Mouse (Mus musculus): ENCODE results near the gene Bri3bp.
"Not testable (repeated sequence)": the region's sequence is repeated elsewhere in the genome, so short reads cannot be mapped to it uniquely, and the experiment has no call there.

The Bri3bp gene

DNA sequence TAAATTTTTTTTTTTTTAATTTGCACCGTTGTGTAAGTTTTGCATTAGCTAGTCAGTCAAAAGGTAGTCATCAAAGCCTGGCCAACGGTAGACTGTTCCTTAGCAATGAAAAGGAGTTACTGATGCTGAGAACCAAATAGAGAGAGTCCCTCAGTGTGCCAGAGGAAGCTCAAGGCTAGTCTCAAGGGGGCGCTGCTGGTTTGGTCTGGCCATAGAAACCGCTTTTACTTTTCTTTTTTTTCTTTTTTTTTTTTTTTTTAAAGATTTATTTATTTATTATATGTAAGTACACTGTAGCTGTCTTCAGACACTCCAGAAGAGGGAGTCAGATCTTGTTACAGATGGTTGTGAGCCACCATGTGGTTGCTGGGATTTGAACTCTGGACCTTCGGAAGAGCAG, 47.6 kb downstream of the Bri3bp start:
- not testable (repeated sequence) for H3K9me3 ChIP-seq (ENCODE audit: low read length); H3K27me3 ChIP-seq (ENCODE audit: insufficient read depth, low read length); H3K4me3 ChIP-seq (replicated peaks; ENCODE audit: low read length)
- Histone ChIP-seq H3K4me1 (replicated peaks; ENCODE audit: low read depth, low read length) (peaks cover 50% of the 10 kb centered on the region), H3K36me3 (ENCODE audit: insufficient read depth, low read length) (peaks cover 57% of the 10 kb centered on the region)
- TF ChIP-seq CTCF (conservative IDR thresholded peaks at IDR 0.05; ENCODE audit: low read length): peak; percentile 14

DNA sequence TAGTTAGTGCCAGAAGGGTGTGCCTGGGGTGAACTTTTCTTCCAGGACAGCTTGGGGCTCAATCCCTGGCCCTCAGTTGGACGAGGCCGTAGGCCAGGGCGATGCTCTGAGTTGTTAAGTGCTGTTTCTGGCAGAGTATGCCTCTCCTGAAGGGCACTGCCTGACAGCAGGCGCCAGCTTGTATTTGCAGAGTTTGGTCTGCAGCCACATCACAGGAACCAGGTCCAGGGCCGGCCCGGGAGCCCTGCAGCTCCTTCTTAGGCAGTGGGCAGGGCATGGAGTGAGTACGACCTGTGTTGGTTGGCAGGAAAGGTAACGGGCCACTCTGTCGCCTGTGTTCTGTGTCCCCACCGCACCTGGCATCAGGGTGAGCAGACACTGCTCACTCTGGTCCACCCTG, 49.7 kb downstream of the Bri3bp start:
- no peak for TF ChIP-seq POU5F1 (IDR thresholded peaks at IDR 0.05; ENCODE audit: borderline replicate concordance, low read length)
- no peak for TF ChIP-seq CTCF (conservative IDR thresholded peaks at IDR 0.05; ENCODE audit: low read length)
- no peak for TF ChIP-seq NANOG (IDR thresholded peaks at IDR 0.05; ENCODE audit: borderline replicate concordance, low read length)
- Histone ChIP-seq H3K9me3 (ENCODE audit: low read length) (no peaks in the 10 kb centered on the region), H3K36me3 (ENCODE audit: insufficient read depth, low read length) (peaks cover 49% of the 10 kb centered on the region), H3K27me3 (ENCODE audit: insufficient read depth, low read length) (no peaks in the 10 kb centered on the region), H3K4me3 (replicated peaks; ENCODE audit: low read length) (no peak overlapping the region), H3K4me1 (replicated peaks; ENCODE audit: low read depth, low read length) (peaks cover 49% of the 10 kb centered on the region)

DNA sequence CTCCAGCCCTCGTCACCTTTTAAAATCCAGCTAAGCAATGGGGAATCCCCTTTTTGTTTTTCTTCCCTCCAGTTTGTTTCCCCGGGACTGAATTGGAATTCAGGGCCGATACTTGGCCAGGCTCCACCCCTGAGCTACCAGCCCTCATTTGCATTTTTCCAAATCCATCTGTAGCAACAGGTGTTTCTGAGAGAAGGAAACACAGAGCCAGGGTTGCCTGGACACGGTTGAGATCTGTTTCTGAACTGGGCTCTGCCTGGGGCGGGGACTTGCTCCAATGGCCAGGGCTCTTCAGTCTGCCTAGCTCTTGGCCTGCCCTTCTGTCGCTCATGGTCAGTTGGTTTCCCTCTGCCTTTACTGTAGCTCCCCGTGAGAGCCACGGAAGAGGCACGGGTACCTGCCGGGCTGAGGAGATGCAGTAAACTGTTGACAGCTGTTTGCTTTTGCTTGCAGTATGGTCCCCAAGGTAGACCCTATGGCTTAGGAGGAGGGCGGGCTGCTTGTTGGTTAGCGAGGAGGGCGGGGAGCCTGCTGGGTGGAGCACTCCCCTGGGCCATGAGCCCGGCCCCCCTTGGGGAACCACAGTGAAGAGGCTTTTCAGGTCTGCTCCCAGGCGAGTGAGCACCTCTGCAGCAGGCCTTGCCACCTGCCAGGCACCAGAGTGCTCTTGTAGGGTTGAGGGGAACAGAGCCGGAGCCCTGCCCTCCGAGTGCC, 51.2 kb downstream of the Bri3bp start:
- Histone ChIP-seq H3K4me1 (replicated peaks; ENCODE audit: low read depth, low read length) (peaks cover 44% of the 10 kb centered on the region), H3K9me3 (ENCODE audit: low read length) (no peaks in the 10 kb centered on the region), H3K36me3 (ENCODE audit: insufficient read depth, low read length) (peaks cover 41% of the 10 kb centered on the region), H3K4me3 (replicated peaks; ENCODE audit: low read length) (peak overlapping the region; percentile 37), H3K27me3 (ENCODE audit: insufficient read depth, low read length) (no peaks in the 10 kb centered on the region)
- TF ChIP-seq NANOG (IDR thresholded peaks at IDR 0.05; ENCODE audit: borderline replicate concordance, low read length) (no peak), CTCF (conservative IDR thresholded peaks at IDR 0.05; ENCODE audit: low read length) (no peak), POU5F1 (IDR thresholded peaks at IDR 0.05; ENCODE audit: borderline replicate concordance, low read length) (no peak)

DNA sequence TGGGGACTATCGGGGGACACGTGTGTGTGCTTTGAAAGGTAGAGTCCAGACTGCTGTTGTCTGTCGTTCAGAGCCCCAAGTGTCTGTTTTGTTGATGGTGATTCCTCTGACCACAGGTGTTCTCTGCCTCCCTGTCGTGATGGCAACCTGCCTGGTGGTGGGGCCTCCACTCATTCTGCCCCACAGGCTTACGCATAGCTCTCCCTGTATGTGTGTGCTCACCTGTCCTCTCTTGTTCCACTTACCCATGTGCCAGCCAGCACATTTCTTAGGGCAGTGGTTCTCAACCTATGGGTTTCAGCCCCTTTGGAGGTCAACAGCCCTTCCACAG, 51.7 kb downstream of the Bri3bp start:
- peak overlapping the region; percentile 37 for H3K4me3 ChIP-seq (replicated peaks; ENCODE audit: low read length)
- H3K9me3 ChIP-seq (ENCODE audit: low read length): no peaks in the 10 kb centered on the region
- H3K4me1 ChIP-seq (replicated peaks; ENCODE audit: low read depth, low read length): peaks cover 44% of the 10 kb centered on the region
- TF ChIP-seq POU5F1 (IDR thresholded peaks at IDR 0.05; ENCODE audit: borderline replicate concordance, low read length): no peak
- H3K27me3 ChIP-seq (ENCODE audit: insufficient read depth, low read length): no peaks in the 10 kb centered on the region
- peaks cover 36% of the 10 kb centered on the region for H3K36me3 ChIP-seq (ENCODE audit: insufficient read depth, low read length)

DNA sequence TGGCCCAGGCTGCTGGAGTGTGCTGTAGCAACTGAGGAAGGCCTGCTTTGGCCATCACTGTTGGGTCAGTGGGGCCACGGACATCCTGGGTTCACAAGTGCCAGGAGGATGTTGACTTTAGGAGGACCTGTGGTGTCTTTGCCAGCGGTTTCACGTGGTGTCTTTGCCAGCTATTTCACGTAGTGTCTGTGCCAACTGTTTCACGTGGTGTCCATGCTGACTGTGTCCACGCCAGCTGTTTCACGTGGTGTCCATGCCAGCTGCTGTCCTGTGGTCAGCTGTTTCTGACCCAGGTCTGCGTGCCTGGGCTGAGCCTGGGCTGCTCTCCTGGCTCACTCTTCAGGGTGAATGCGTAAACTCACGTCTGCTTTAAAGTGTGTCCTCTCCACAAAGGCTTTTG, 54.3 kb downstream of the Bri3bp start:
- Histone ChIP-seq H3K36me3 (ENCODE audit: insufficient read depth, low read length) (peaks cover 23% of the 10 kb centered on the region), H3K9me3 (ENCODE audit: low read length) (no peaks in the 10 kb centered on the region), H3K4me3 (replicated peaks; ENCODE audit: low read length) (no peak overlapping the region), H3K27me3 (ENCODE audit: insufficient read depth, low read length) (no peaks in the 10 kb centered on the region), H3K4me1 (replicated peaks; ENCODE audit: low read depth, low read length) (peaks cover 51% of the 10 kb centered on the region)
- no peak for TF ChIP-seq CTCF (conservative IDR thresholded peaks at IDR 0.05; ENCODE audit: low read length)
- no peak for TF ChIP-seq NANOG (IDR thresholded peaks at IDR 0.05; ENCODE audit: borderline replicate concordance, low read length)
- TF ChIP-seq POU5F1 (IDR thresholded peaks at IDR 0.05; ENCODE audit: borderline replicate concordance, low read length): no peak

DNA sequence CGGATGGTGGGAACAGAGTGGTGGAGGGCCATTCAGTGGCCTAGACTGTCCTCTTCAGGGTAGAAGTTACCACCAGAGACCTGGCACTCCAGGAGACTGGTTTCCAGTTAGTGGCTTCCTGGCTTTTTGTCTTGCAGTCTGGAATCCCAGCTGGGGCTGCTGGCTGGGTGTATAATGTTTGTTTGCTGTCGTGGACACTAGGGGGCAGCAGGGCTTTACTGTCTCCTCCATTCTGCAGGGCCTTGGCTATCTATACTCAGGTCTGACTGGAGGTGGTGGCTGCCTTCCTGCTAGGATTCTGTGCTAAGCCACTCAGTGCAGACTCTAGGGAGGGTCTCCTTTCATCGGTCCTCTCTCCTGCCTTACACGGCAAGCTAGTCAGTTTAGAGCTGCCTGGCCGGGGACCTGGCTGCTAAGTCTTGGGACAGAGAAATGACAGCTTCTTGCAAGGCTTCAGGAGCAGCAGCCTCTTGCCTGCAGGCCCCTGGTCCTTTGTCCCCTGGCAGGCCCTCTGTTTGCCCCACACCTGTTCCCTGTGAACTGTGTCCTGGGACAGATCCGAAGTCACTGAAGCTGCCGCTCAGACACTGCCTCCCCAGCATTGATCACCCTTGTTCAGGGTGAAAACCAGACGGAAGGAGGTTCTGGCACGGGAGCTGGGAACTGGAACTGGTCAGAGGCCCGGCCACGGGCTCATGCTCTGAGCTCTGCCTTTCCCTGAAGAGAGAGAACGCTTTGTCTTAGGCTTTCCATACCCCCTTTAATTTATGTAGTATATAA, 56.6 kb downstream of the Bri3bp start:
- no peak overlapping the region for H3K4me3 ChIP-seq (replicated peaks; ENCODE audit: low read length)

DNA sequence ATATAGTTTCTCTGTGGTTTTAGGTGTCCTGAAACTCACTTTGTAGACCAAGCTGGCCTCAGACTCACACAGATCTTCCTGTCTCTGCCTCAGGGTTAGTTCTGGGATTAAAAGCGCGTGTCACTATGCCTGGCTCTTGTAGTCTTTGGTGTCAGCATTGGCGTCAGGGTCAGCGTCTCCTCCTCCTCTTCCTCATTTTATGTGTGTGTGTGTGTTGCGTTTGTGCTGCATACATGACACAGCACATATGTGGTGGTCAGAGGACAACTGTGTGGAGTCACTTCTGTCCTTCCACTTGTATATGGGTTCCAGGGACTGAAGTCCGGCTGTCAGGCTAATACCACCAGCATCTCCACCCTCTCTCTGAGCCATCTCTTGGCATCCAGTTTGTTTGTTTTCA, 60.1 kb downstream of the Bri3bp start:
- H3K27me3 ChIP-seq (ENCODE audit: insufficient read depth, low read length): no peaks in the 10 kb centered on the region
- no peaks in the 10 kb centered on the region for H3K9me3 ChIP-seq (ENCODE audit: low read length)
- peaks cover 55% of the 10 kb centered on the region for H3K4me1 ChIP-seq (replicated peaks; ENCODE audit: low read depth, low read length)
- H3K4me3 ChIP-seq (replicated peaks; ENCODE audit: low read length): no peak overlapping the region
- TF ChIP-seq CTCF (conservative IDR thresholded peaks at IDR 0.05; ENCODE audit: low read length) (no peak), NANOG (IDR thresholded peaks at IDR 0.05; ENCODE audit: borderline replicate concordance, low read length) (no peak), POU5F1 (IDR thresholded peaks at IDR 0.05; ENCODE audit: borderline replicate concordance, low read length) (no peak)
- H3K36me3 ChIP-seq (ENCODE audit: insufficient read depth, low read length): peaks cover 24% of the 10 kb centered on the region

More for the DNA sequence above, 56.6 kb downstream of the Bri3bp start:
- Histone ChIP-seq H3K9me3 (ENCODE audit: low read length) (no peaks in the 10 kb centered on the region), H3K4me1 (replicated peaks; ENCODE audit: low read depth, low read length) (peaks cover 45% of the 10 kb centered on the region), H3K36me3 (ENCODE audit: insufficient read depth, low read length) (peaks cover 20% of the 10 kb centered on the region), H3K27me3 (ENCODE audit: insufficient read depth, low read length) (no peaks in the 10 kb centered on the region)
- TF ChIP-seq POU5F1 (IDR thresholded peaks at IDR 0.05; ENCODE audit: borderline replicate concordance, low read length): no peak
- TF ChIP-seq CTCF (conservative IDR thresholded peaks at IDR 0.05; ENCODE audit: low read length): peak; percentile 66

DNA sequence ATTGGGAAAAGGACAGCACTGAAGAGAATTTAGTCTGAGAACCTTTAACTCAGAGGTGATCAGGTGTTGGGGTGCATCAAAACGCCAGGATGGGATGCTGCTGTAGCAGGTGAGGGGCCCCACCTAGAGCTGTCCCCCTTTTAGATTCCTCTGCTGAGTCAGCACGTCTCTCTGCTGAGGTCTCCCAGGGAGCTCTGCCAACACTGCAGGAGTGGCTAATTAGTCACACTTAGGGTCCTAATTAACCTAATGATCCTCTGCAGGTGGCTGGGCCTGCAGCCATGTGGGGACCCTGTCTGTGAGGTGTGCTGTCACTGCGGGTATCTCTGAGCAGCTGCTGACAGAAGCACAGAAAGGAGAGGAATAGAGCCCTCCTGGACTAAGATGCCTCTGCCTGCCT, 60.8 kb downstream of the Bri3bp start:
- Histone ChIP-seq H3K36me3 (ENCODE audit: insufficient read depth, low read length) (peaks cover 24% of the 10 kb centered on the region), H3K4me3 (replicated peaks; ENCODE audit: low read length) (no peak overlapping the region), H3K27me3 (ENCODE audit: insufficient read depth, low read length) (no peaks in the 10 kb centered on the region), H3K4me1 (replicated peaks; ENCODE audit: low read depth, low read length) (peaks cover 59% of the 10 kb centered on the region), H3K9me3 (ENCODE audit: low read length) (no peaks in the 10 kb centered on the region)
- no peak for TF ChIP-seq POU5F1 (IDR thresholded peaks at IDR 0.05; ENCODE audit: borderline replicate concordance, low read length)
- TF ChIP-seq CTCF (conservative IDR thresholded peaks at IDR 0.05; ENCODE audit: low read length): no peak
- TF ChIP-seq NANOG (IDR thresholded peaks at IDR 0.05; ENCODE audit: borderline replicate concordance, low read length): no peak

DNA sequence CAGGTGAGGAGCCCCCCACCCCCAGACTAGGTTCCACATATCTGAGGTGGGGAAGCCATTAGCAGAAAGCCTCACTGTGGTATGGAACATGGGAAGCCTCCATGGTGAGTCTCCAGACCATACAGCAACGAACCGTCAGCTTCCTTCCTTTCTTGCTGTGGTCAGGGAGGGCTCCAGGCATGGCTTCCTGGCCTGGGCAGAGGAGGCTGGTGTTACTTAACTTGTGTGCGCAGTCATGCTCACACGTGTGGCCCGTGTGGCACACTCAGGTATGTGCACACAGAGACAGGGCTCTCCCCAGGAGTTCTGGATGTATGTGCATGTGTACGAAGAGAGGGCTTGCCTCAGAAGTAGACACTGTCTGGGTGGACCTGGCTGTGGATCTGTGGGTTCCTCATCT, 62.3 kb downstream of the Bri3bp start:
- no peaks in the 10 kb centered on the region for H3K27me3 ChIP-seq (ENCODE audit: insufficient read depth, low read length)
- no peaks in the 10 kb centered on the region for H3K9me3 ChIP-seq (ENCODE audit: low read length)
- peaks cover 24% of the 10 kb centered on the region for H3K36me3 ChIP-seq (ENCODE audit: insufficient read depth, low read length)
- peaks cover 62% of the 10 kb centered on the region for H3K4me1 ChIP-seq (replicated peaks; ENCODE audit: low read depth, low read length)
- no peak overlapping the region for H3K4me3 ChIP-seq (replicated peaks; ENCODE audit: low read length)
- no peak for TF ChIP-seq CTCF (conservative IDR thresholded peaks at IDR 0.05; ENCODE audit: low read length)
- no peak for TF ChIP-seq POU5F1 (IDR thresholded peaks at IDR 0.05; ENCODE audit: borderline replicate concordance, low read length)
- TF ChIP-seq NANOG (IDR thresholded peaks at IDR 0.05; ENCODE audit: borderline replicate concordance, low read length): no peak
